Mouse (Mus musculus) thymus, adult 2 months (tissue): ENCODE measurements around the gene Bpgm.

Experiments
- CTCF ChIP-seq: fragments of 200-500 bp; IDR thresholded peaks from 2 replicates; pipeline ENCODE4 v1.5.1; 2012; ENCODE audit warnings: mild to moderate bottlenecking, control low read depth, low read length, moderate library complexity, borderline replicate concordance; ENCODE audit not compliant: control insufficient read depth, poor library complexity, insufficient read depth; ENCODE audit errors: extremely low read depth
- POLR2A ChIP-seq: fragments of 200-500 bp; IDR thresholded peaks from 2 replicates; pipeline ENCODE4 v1.6.1; 2012; ENCODE audit warnings: mild to moderate bottlenecking, low read length, control low read depth, moderate library complexity; ENCODE audit not compliant: control insufficient read depth, poor library complexity, insufficient read depth; ENCODE audit errors: extremely low read depth

DNA sequence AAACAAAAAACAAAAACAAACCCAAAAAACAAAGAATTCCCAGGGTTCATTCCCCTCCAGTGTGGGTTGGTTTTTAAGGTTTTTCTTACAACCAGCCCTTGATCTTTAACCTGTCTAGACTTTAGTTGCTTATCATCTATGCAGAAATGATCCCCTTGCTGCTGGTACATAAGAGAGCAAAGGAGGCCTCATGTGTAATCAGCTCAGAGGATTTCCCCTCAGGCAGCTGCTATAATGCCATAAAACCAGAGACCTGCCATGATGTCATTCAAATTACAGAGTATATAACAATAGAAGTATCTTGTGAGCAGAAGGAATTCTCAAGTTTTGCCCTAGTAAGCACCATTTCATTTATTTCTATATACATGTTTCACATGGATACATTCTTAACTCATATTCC lies 36.7 kb downstream of the Bpgm start:
- TF ChIP-seq POLR2A: no peak
- TF ChIP-seq CTCF: no peak
